Mouse (Mus musculus): ENCODE measurements at regions not wholly inside any gene's neighbourhood (a gene's known extent, or its start where the extent isn't known, plus 50 kb on each side); places are given as distances from the start of the nearest gene placed in this dataset.

- 46% methylated on average over 1 of the region's 1 CpGs for WGBS
- Histone ChIP-seq H3K27ac (ENCODE audit: low read length) (no peak overlapping the region), H3K9me3 (ENCODE audit: control insufficient read depth, low read length) (no peaks in the 10 kb centered on the region), H3K4me3 (replicated peaks; ENCODE audit: low read length) (no peak overlapping the region), H3K36me3 (ENCODE audit: control insufficient read depth, insufficient read depth) (no peaks in the 10 kb centered on the region), H3K4me2 (ENCODE audit: low read length) (no peak overlapping the region), H3K4me1 (replicated peaks; ENCODE audit: control insufficient read depth, insufficient read depth, low read length) (peaks cover 3% of the 10 kb centered on the region; the same call in 1 of the 2 replicates), H3K27me3 (replicated peaks; ENCODE audit: control insufficient read depth, insufficient read depth, low read length) (no peaks in the 10 kb centered on the region), H3K9ac (replicated peaks; ENCODE audit: low read depth, low read length) (no peak overlapping the region)
- ATAC-seq: peak; percentile 27; the same call in 1 of the 2 replicates
These were observed 286.9 kb upstream of the Mctp2 start for GRCm38 (mm10) chr7:72593259-72593658.

GRCm38 (mm10) chr7:72594741-72595140 is 288.3 kb upstream of the Mctp2 start:
- Histone ChIP-seq H3K4me1 (replicated peaks; ENCODE audit: control insufficient read depth, insufficient read depth, low read length) (peaks cover 3% of the 10 kb centered on the region; the same call in 1 of the 2 replicates), H3K9ac (replicated peaks; ENCODE audit: low read depth, low read length) (no peak overlapping the region), H3K4me2 (ENCODE audit: low read length) (no peak overlapping the region), H3K9me3 (ENCODE audit: control insufficient read depth, low read length) (no peaks in the 10 kb centered on the region), H3K27ac (ENCODE audit: low read length) (no peak overlapping the region), H3K27me3 (replicated peaks; ENCODE audit: control insufficient read depth, insufficient read depth, low read length) (no peaks in the 10 kb centered on the region), H3K36me3 (ENCODE audit: control insufficient read depth, insufficient read depth) (no peaks in the 10 kb centered on the region), H3K4me3 (replicated peaks; ENCODE audit: low read length) (no peak overlapping the region)
- ATAC-seq: no peak
- WGBS: 92% methylated on average over 1 of the region's 1 CpGs

GRCm38 (mm10) chr7:72596985-72597384 is 290.6 kb upstream of the Mctp2 start:
- ATAC-seq: no peak

GRCm38 (mm10) chr7:72601933-72602332 is 295.5 kb upstream of the Mctp2 start:
- H3K9me3 ChIP-seq (ENCODE audit: control insufficient read depth, low read length): 0 out of 2 replicates have a peak, but pooled peaks cover 2% of the 10 kb centered on the region
- WGBS: 13% methylated on average over 8 of the region's 8 CpGs
- H3K27me3 ChIP-seq (replicated peaks; ENCODE audit: control insufficient read depth, insufficient read depth, low read length): no peaks in the 10 kb centered on the region
- no peaks in the 10 kb centered on the region for H3K36me3 ChIP-seq (ENCODE audit: control insufficient read depth, insufficient read depth)
- H3K4me2 ChIP-seq (ENCODE audit: low read length): no peak overlapping the region
- no peak overlapping the region for H3K9ac ChIP-seq (replicated peaks; ENCODE audit: low read depth, low read length)
- peaks cover 5% of the 10 kb centered on the region; the same call in 1 of the 2 replicates for H3K4me1 ChIP-seq (replicated peaks; ENCODE audit: control insufficient read depth, insufficient read depth, low read length)
- no peak overlapping the region for H3K4me3 ChIP-seq (replicated peaks; ENCODE audit: low read length)
- peak; percentile 90 for ATAC-seq
- no peak overlapping the region for H3K27ac ChIP-seq (ENCODE audit: low read length)

More at GRCm38 (mm10) chr7:72596985-72597384, 290.6 kb upstream of the Mctp2 start:
- Histone ChIP-seq H3K4me2 (ENCODE audit: low read length) (no peak overlapping the region), H3K9ac (replicated peaks; ENCODE audit: low read depth, low read length) (no peak overlapping the region), H3K4me1 (replicated peaks; ENCODE audit: control insufficient read depth, insufficient read depth, low read length) (peaks cover 6% of the 10 kb centered on the region), H3K27ac (ENCODE audit: low read length) (no peak overlapping the region), H3K27me3 (replicated peaks; ENCODE audit: control insufficient read depth, insufficient read depth, low read length) (no peaks in the 10 kb centered on the region), H3K36me3 (ENCODE audit: control insufficient read depth, insufficient read depth) (no peaks in the 10 kb centered on the region), H3K9me3 (ENCODE audit: control insufficient read depth, low read length) (no peaks in the 10 kb centered on the region), H3K4me3 (replicated peaks; ENCODE audit: low read length) (no peak overlapping the region)

- WGBS: 95% methylated on average over 3 of the region's 3 CpGs
- no peaks in the 10 kb centered on the region for H3K9me3 ChIP-seq (ENCODE audit: control insufficient read depth, low read length)
- no peaks in the 10 kb centered on the region for H3K36me3 ChIP-seq (ENCODE audit: control insufficient read depth, insufficient read depth)
These were observed 303.4 kb upstream of the Mctp2 start for GRCm38 (mm10) chr7:72609791-72610190.

GRCm38 (mm10) chr7:72615232-72615631 is 308.8 kb upstream of the Mctp2 start:
- Histone ChIP-seq H3K4me2 (ENCODE audit: low read length) (no peak overlapping the region), H3K9me3 (ENCODE audit: control insufficient read depth, low read length) (no peaks in the 10 kb centered on the region), H3K27me3 (replicated peaks; ENCODE audit: control insufficient read depth, insufficient read depth, low read length) (no peaks in the 10 kb centered on the region), H3K9ac (replicated peaks; ENCODE audit: low read depth, low read length) (no peak overlapping the region), H3K27ac (ENCODE audit: low read length) (no peak overlapping the region), H3K4me1 (replicated peaks; ENCODE audit: control insufficient read depth, insufficient read depth, low read length) (no peaks in the 10 kb centered on the region), H3K4me3 (replicated peaks; ENCODE audit: low read length) (no peak overlapping the region), H3K36me3 (ENCODE audit: control insufficient read depth, insufficient read depth) (no peaks in the 10 kb centered on the region)
- WGBS: 68% methylated on average over 4 of the region's 4 CpGs
- ATAC-seq: no peak

More at GRCm38 (mm10) chr7:72609791-72610190, 303.4 kb upstream of the Mctp2 start:
- ATAC-seq: no peak
- H3K27me3 ChIP-seq (replicated peaks; ENCODE audit: control insufficient read depth, insufficient read depth, low read length): no peaks in the 10 kb centered on the region
- no peak overlapping the region for H3K4me2 ChIP-seq (ENCODE audit: low read length)
- H3K4me1 ChIP-seq (replicated peaks; ENCODE audit: control insufficient read depth, insufficient read depth, low read length): no peaks in the 10 kb centered on the region
- no peak overlapping the region for H3K4me3 ChIP-seq (replicated peaks; ENCODE audit: low read length)
- H3K27ac ChIP-seq (ENCODE audit: low read length): no peak overlapping the region
- H3K9ac ChIP-seq (replicated peaks; ENCODE audit: low read depth, low read length): no peak overlapping the region

- 0 out of 2 replicates have a peak overlapping the region, but pooled peaks have one; percentile 1 for H3K27ac ChIP-seq (ENCODE audit: low read length)
- H3K9ac ChIP-seq (replicated peaks; ENCODE audit: low read depth, low read length): no peak overlapping the region
- H3K4me1 ChIP-seq (replicated peaks; ENCODE audit: control insufficient read depth, insufficient read depth, low read length): no peaks in the 10 kb centered on the region
- ATAC-seq: peak; percentile 79
- H3K9me3 ChIP-seq (ENCODE audit: control insufficient read depth, low read length): peaks cover 3% of the 10 kb centered on the region; the same call in 1 of the 2 replicates
- H3K36me3 ChIP-seq (ENCODE audit: control insufficient read depth, insufficient read depth): no peaks in the 10 kb centered on the region
- H3K4me3 ChIP-seq (replicated peaks; ENCODE audit: low read length): no peak overlapping the region
- WGBS: 12% methylated on average over 4 of the region's 4 CpGs
- H3K4me2 ChIP-seq (ENCODE audit: low read length): no peak overlapping the region
- no peaks in the 10 kb centered on the region for H3K27me3 ChIP-seq (replicated peaks; ENCODE audit: control insufficient read depth, insufficient read depth, low read length)
These were observed 321.0 kb upstream of the Mctp2 start for GRCm38 (mm10) chr7:72627369-72627768.

GRCm38 (mm10) chr7:72639566-72639965 is 333.2 kb upstream of the Mctp2 start:
- WGBS: 95% methylated on average over 2 of the region's 2 CpGs
- Histone ChIP-seq H3K9ac (replicated peaks; ENCODE audit: low read depth, low read length) (no peak overlapping the region), H3K27me3 (replicated peaks; ENCODE audit: control insufficient read depth, insufficient read depth, low read length) (no peaks in the 10 kb centered on the region), H3K4me1 (replicated peaks; ENCODE audit: control insufficient read depth, insufficient read depth, low read length) (no peaks in the 10 kb centered on the region), H3K4me3 (replicated peaks; ENCODE audit: low read length) (no peak overlapping the region), H3K9me3 (ENCODE audit: control insufficient read depth, low read length) (no peaks in the 10 kb centered on the region), H3K27ac (ENCODE audit: low read length) (no peak overlapping the region), H3K36me3 (ENCODE audit: control insufficient read depth, insufficient read depth) (no peaks in the 10 kb centered on the region), H3K4me2 (ENCODE audit: low read length) (no peak overlapping the region)
- ATAC-seq: no peak

GRCm38 (mm10) chr7:72675018-72675417 is 368.6 kb upstream of the Mctp2 start:
- H3K36me3 ChIP-seq (ENCODE audit: control insufficient read depth, insufficient read depth): no peaks in the 10 kb centered on the region
- H3K4me3 ChIP-seq (replicated peaks; ENCODE audit: low read length): no peak overlapping the region
- no peaks in the 10 kb centered on the region for H3K9me3 ChIP-seq (ENCODE audit: control insufficient read depth, low read length)
- no peak overlapping the region for H3K4me2 ChIP-seq (ENCODE audit: low read length)
- peaks cover 4% of the 10 kb centered on the region; the same call in 1 of the 2 replicates for H3K4me1 ChIP-seq (replicated peaks; ENCODE audit: control insufficient read depth, insufficient read depth, low read length)
- H3K27me3 ChIP-seq (replicated peaks; ENCODE audit: control insufficient read depth, insufficient read depth, low read length): no peaks in the 10 kb centered on the region
- 32% methylated on average over 6 of the region's 6 CpGs for WGBS
- no peak overlapping the region for H3K9ac ChIP-seq (replicated peaks; ENCODE audit: low read depth, low read length)
- no peak overlapping the region for H3K27ac ChIP-seq (ENCODE audit: low read length)
- no peak for ATAC-seq

- Histone ChIP-seq H3K27ac (ENCODE audit: low read length) (no peak overlapping the region), H3K4me1 (replicated peaks; ENCODE audit: control insufficient read depth, insufficient read depth, low read length) (no peaks in the 10 kb centered on the region), H3K4me3 (replicated peaks; ENCODE audit: low read length) (no peak overlapping the region), H3K9ac (replicated peaks; ENCODE audit: low read depth, low read length) (no peak overlapping the region), H3K36me3 (ENCODE audit: control insufficient read depth, insufficient read depth) (no peaks in the 10 kb centered on the region), H3K4me2 (ENCODE audit: low read length) (no peak overlapping the region), H3K27me3 (replicated peaks; ENCODE audit: control insufficient read depth, insufficient read depth, low read length) (no peaks in the 10 kb centered on the region), H3K9me3 (ENCODE audit: control insufficient read depth, low read length) (no peaks in the 10 kb centered on the region)
- 39% methylated on average over 2 of the region's 2 CpGs for WGBS
- ATAC-seq: no peak
These were observed 379.4 kb upstream of the Mctp2 start for GRCm38 (mm10) chr7:72685803-72686202.

Data from forebrain, embryonic 16.5 days (tissue).